Mouse (Mus musculus) retina, embryonic 14.5 days (tissue): ENCODE measurements around the gene Osbp.

ENCODE experiments used
- DNase-seq: peaks from one replicate; pipeline ENCODE4 v3.0.0-alpha.2; 2015; ENCODE audit warnings: low spot score

Osbp gene

GRCm38 (mm10) chr19:12011560-12012556, 46.1 kb downstream of the Osbp start:
- peak; percentile 96 for DNase-seq

GRCm38 (mm10) chr19:12012615-12013014, 46.9 kb downstream of the Osbp start:
- DNase-seq, result no peak

- DNase-seq, result peak; percentile 52
Measured at GRCm38 (mm10) chr19:12013228-12013627, 47.5 kb downstream of the Osbp start.

- DNase-seq, result peak; percentile 30
Measured at GRCm38 (mm10) chr19:12015708-12016107, 50.0 kb downstream of the Osbp start.

GRCm38 (mm10) chr19:12016192-12016591, 50.5 kb downstream of the Osbp start:
- no peak for DNase-seq

- DNase-seq, result no peak
Measured at GRCm38 (mm10) chr19:12024149-12024548, 58.4 kb downstream of the Osbp start.

- DNase-seq, result no peak
Measured at GRCm38 (mm10) chr19:12025333-12025732, 59.6 kb downstream of the Osbp start.

- no peak for DNase-seq
Measured at GRCm38 (mm10) chr19:12026606-12027005, 60.9 kb downstream of the Osbp start.

GRCm38 (mm10) chr19:12037727-12038126, 72.0 kb downstream of the Osbp start:
- no peak for DNase-seq

- no peak for DNase-seq
Measured at GRCm38 (mm10) chr19:12041217-12041616, 75.5 kb downstream of the Osbp start, which contains the start of gene Olfr1423. Gene Olfr1423, minus strand, starts transcription at chr19:12041317.

- no peak for DNase-seq
Measured at GRCm38 (mm10) chr19:12043163-12043562, 77.4 kb downstream of the Osbp start.
